ENCODE assay signal across 8 mouse cellular contexts in the genomic region with DNA sequence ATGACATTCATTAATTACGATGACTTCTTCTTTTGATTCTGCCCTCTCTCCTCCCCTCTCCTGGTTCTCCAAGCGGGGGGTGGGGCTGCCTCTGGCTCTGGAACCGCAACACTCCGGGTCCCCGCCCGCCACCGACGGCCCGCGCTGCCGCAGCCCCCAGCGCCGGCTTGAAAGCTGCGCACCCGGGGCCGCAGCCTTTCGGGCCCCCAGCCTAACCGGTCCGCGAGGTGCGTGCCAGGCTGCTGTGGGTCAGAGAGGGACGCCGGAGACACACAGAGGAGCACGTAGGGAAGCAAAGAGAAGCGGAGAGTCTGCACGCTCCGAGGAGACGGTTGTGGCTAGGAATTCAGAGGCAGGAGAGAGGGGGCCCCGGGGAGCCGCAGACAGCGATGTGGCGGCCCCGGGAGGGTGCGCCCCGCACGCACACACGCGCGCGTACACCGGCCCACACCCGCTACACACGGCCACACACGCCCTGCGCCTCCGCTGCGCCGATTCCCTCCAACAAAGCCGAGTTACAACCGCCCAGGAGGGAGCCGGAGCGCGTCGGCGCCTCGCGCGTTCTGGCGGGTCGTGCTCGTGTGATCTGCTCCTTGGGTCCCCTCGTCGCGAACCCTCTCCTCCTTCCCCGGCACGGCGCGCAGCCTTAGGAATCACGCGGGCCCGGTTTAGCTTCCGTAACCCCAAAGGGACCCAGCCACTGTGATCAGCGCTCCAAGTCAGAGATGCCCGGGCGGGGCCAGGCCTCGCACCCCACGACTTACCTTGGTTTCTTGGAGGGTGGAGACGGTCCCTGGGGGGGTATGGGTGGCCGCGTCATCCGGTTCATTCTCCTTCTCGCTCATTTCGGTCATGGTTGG. TPM values are rescaled to one million over a fixed set of nuclear protein-coding genes. Genes with fewer than 3 reads are reported as not detected.
DNase-seq lines count a peak whose midpoint lies in the region; ATAC-seq and TF ChIP-seq lines count a peak whose summit lies in the region.

No protein-coding gene starts in this region.

- peak overlapping the region; percentile 68 for H3K4me2 ChIP-seq in hindbrain, postnatal 0 days (ENCODE audit: low read depth, low read length)
- peak overlapping the region; percentile 61 for H3K4me2 ChIP-seq in midbrain, embryonic 12.5 days (replicated peaks)
- peak overlapping the region; percentile 77 for H3K4me2 ChIP-seq in stomach, embryonic 15.5 days

- WGBS in thymus, adult 2 months, result 1% methylated on average over 83 of the region's 83 CpGs
- under 1% methylated on average over 83 of the region's 83 CpGs for WGBS in hindbrain, postnatal 0 days
- WGBS in midbrain, embryonic 12.5 days, result under 1% methylated on average over 81 of the region's 83 CpGs
- 3% methylated on average over 81 of the region's 83 CpGs for WGBS in stomach, embryonic 15.5 days

- H3K9ac ChIP-seq in hindbrain, postnatal 0 days (replicated peaks; ENCODE audit: low read length), result peak overlapping the region; percentile 49
- peak overlapping the region; percentile 51 for H3K9ac ChIP-seq in midbrain, embryonic 12.5 days (replicated peaks)
- no peak overlapping the region; the same call in 1 of the 2 replicates for H3K9ac ChIP-seq in stomach, embryonic 15.5 days

- H3K9me3 ChIP-seq in hindbrain, postnatal 0 days (ENCODE audit: low read length), result no peaks in the 10 kb centered on the region
- no peaks in the 10 kb centered on the region for H3K9me3 ChIP-seq in midbrain, embryonic 12.5 days
- H3K9me3 ChIP-seq in stomach, embryonic 15.5 days, result no peaks in the 10 kb centered on the region

- TF ChIP-seq POLR2A in thymus, adult 2 months (IDR thresholded peaks at IDR 0.05; ENCODE audit: control insufficient read depth, extremely low read depth, insufficient read depth, low read length, poor library complexity), result no peak

- no peaks in the 10 kb centered on the region for H3K36me3 ChIP-seq in thymus, adult 2 months (ENCODE audit: control insufficient read depth, insufficient read depth, low read length)
- H3K36me3 ChIP-seq in hindbrain, postnatal 0 days (ENCODE audit: insufficient read depth, low read length), result no peaks in the 10 kb centered on the region
- no peaks in the 10 kb centered on the region for H3K36me3 ChIP-seq in midbrain, embryonic 12.5 days
- no peaks in the 10 kb centered on the region for H3K36me3 ChIP-seq in stomach, embryonic 15.5 days

- DNase-seq in frontal cortex, postnatal 10 days (ENCODE audit: low spot score in 2 of 2), result no peak
- DNase-seq in thymus, adult 2 months, result peak; percentile 20
- no peak for DNase-seq in thymus, adult 18-20 months
- peak; percentile 44 for DNase-seq in hindbrain, postnatal 0 days (ENCODE audit: low spot score)
- DNase-seq in right cerebral cortex, postnatal 14 days, result no peak

- no peak for TF ChIP-seq CTCF in thymus, adult 2 months (IDR thresholded peaks at IDR 0.05; ENCODE audit: borderline replicate concordance, control insufficient read depth, extremely low read depth, insufficient read depth, low read length, poor library complexity)
- no peak for TF ChIP-seq CTCF in hindbrain, postnatal 0 days (IDR thresholded peaks at IDR 0.05; ENCODE audit: low read depth)

- H3K27ac ChIP-seq in thymus, adult 2 months (ENCODE audit: control insufficient read depth, insufficient read depth, low read length), result no peak overlapping the region
- H3K27ac ChIP-seq in hindbrain, postnatal 0 days, result no peak overlapping the region; the same call in 1 of the 2 replicates
- H3K27ac ChIP-seq in midbrain, embryonic 12.5 days (replicated peaks), result no peak overlapping the region
- H3K27ac ChIP-seq in stomach, embryonic 15.5 days, result no peak overlapping the region

- ATAC-seq in frontal cortex, adult (ENCODE audit: low TSS enrichment), result peak; percentile 11; the same call in 1 of the 2 replicates
- peak; percentile 24; the same call in 1 of the 2 replicates for ATAC-seq in hindbrain, postnatal 0 days
- 0 out of 2 replicates have a peak, but pooled peaks have one; percentile 23 for ATAC-seq in midbrain, embryonic 12.5 days (ENCODE audit: low FRiP score, low read depth)
- ATAC-seq in stomach, embryonic 15.5 days (ENCODE audit: insufficient read depth, low FRiP score, low read depth), result 0 out of 2 replicates have a peak, but pooled peaks have one; percentile 11

- H3K4me1 ChIP-seq in thymus, adult 2 months (replicated peaks; ENCODE audit: control insufficient read depth, insufficient read depth, low read length), result peaks cover 38% of the 10 kb centered on the region
- peaks cover 6% of the 10 kb centered on the region; the same call in 1 of the 2 replicates for H3K4me1 ChIP-seq in hindbrain, postnatal 0 days (ENCODE audit: insufficient read depth, low read length)
- H3K4me1 ChIP-seq in midbrain, embryonic 12.5 days, result peaks cover 16% of the 10 kb centered on the region
- H3K4me1 ChIP-seq in stomach, embryonic 15.5 days, result peaks cover 23% of the 10 kb centered on the region

- peak overlapping the region; percentile 14 for H3K4me3 ChIP-seq in thymus, adult 2 months (ENCODE audit: control insufficient read depth, insufficient read depth, low read length)
- H3K4me3 ChIP-seq in hindbrain, postnatal 0 days (ENCODE audit: low read length), result peak overlapping the region; percentile 42
- peak overlapping the region; percentile 52 for H3K4me3 ChIP-seq in midbrain, embryonic 12.5 days
- peak overlapping the region; percentile 42 for H3K4me3 ChIP-seq in stomach, embryonic 15.5 days (replicated peaks)

- H3K27me3 ChIP-seq in thymus, adult 2 months (ENCODE audit: control insufficient read depth, insufficient read depth, low read length), result peaks cover 16% of the 10 kb centered on the region
- H3K27me3 ChIP-seq in hindbrain, postnatal 0 days (ENCODE audit: insufficient read depth, low read length), result peaks cover 12% of the 10 kb centered on the region; the same call in 1 of the 2 replicates
- H3K27me3 ChIP-seq in midbrain, embryonic 12.5 days, result peaks cover 84% of the 10 kb centered on the region
- peaks cover 55% of the 10 kb centered on the region for H3K27me3 ChIP-seq in stomach, embryonic 15.5 days (replicated peaks)

RNA-seq across cellular contexts. Expression of a gene that starts 0.9 kb away (rescaled TPM):
- 0.50 and 0.55 TPM in 2 replicates for polyA plus RNA-seq in thymus, adult 2 months (2012; rRNA removed)
- 4.4 and 6.9 TPM in 2 replicates for total RNA-seq in hindbrain, postnatal 0 days (2014; rRNA removed)
- polyA plus RNA-seq in hindbrain, postnatal 0 days (2015; fragmentation: Nextera tagmentation; extraction: Ambion mirVana), result 5.8 and 6.1 TPM in 2 replicates
- polyA plus RNA-seq in midbrain, embryonic 12.5 days (2016; fragmentation: Nextera tagmentation; extraction: Ambion mirVana), result 0.62 and 0.73 TPM in 2 replicates
- polyA plus RNA-seq in stomach, embryonic 15.5 days (2015; fragmentation: Nextera tagmentation; extraction: Ambion mirVana), result 0.21 and 0.41 TPM in 2 replicates

RNA-seq across cellular contexts. Expression of a gene that starts 25.8 kb away (rescaled TPM):
- polyA plus RNA-seq in thymus, adult 2 months (2012; rRNA removed), result 1,012 and 1,033 TPM in 2 replicates
- total RNA-seq in hindbrain, postnatal 0 days (2014; rRNA removed), result 462 and 515 TPM in 2 replicates
- polyA plus RNA-seq in hindbrain, postnatal 0 days (2015; fragmentation: Nextera tagmentation; extraction: Ambion mirVana), result 650 and 673 TPM in 2 replicates
- polyA plus RNA-seq in midbrain, embryonic 12.5 days (2016; fragmentation: Nextera tagmentation; extraction: Ambion mirVana), result 741 and 746 TPM in 2 replicates
- polyA plus RNA-seq in stomach, embryonic 15.5 days (2015; fragmentation: Nextera tagmentation; extraction: Ambion mirVana), result 855 and 1,061 TPM in 2 replicates

RNA-seq across cellular contexts. Expression of a gene that starts 29.5 kb away (rescaled TPM):
- polyA plus RNA-seq in thymus, adult 2 months (2012; rRNA removed), result 27.1 and 32.9 TPM in 2 replicates
- 83.4 and 84.4 TPM in 2 replicates for total RNA-seq in hindbrain, postnatal 0 days (2014; rRNA removed)
- polyA plus RNA-seq in hindbrain, postnatal 0 days (2015; fragmentation: Nextera tagmentation; extraction: Ambion mirVana), result 43.1 and 51.0 TPM in 2 replicates
- polyA plus RNA-seq in midbrain, embryonic 12.5 days (2016; fragmentation: Nextera tagmentation; extraction: Ambion mirVana), result 34.3 and 35.2 TPM in 2 replicates
- polyA plus RNA-seq in stomach, embryonic 15.5 days (2015; fragmentation: Nextera tagmentation; extraction: Ambion mirVana), result 7.3 and 9.5 TPM in 2 replicates

RNA-seq across cellular contexts. Expression of a gene that starts 56.4 kb away (rescaled TPM):
- polyA plus RNA-seq in thymus, adult 2 months (2012; rRNA removed), result 181 and 217 TPM in 2 replicates
- 2.0 and 2.6 TPM in 2 replicates for total RNA-seq in hindbrain, postnatal 0 days (2014; rRNA removed)
- polyA plus RNA-seq in hindbrain, postnatal 0 days (2015; fragmentation: Nextera tagmentation; extraction: Ambion mirVana), result 3.6 and 4.8 TPM in 2 replicates
- 6.3 and 7.4 TPM in 2 replicates for polyA plus RNA-seq in midbrain, embryonic 12.5 days (2016; fragmentation: Nextera tagmentation; extraction: Ambion mirVana)
- 8.2 and 13.4 TPM in 2 replicates for polyA plus RNA-seq in stomach, embryonic 15.5 days (2015; fragmentation: Nextera tagmentation; extraction: Ambion mirVana)

Comparison
In these comparisons a context has a peak if more than half of its experiments do, and no peak if none do; other contexts are left out.
1. DNase-seq: peak in thymus, adult 2 months (single experiment) and hindbrain, postnatal 0 days (single experiment); none in frontal cortex, postnatal 10 days (0 of 2), thymus, adult 18-20 months (0 of 2) and right cerebral cortex, postnatal 14 days (single experiment).
2. Peak in every context shown above with its lines, with median percentiles within 50 percentile points of each other: ATAC-seq, H3K4me3 ChIP-seq and H3K4me2 ChIP-seq.